Mouse (Mus musculus) CH12.LX (cell line): ENCODE measurements around the gene Tnfrsf9. TPM values are rescaled to one million over a fixed set of nuclear protein-coding genes. Genes with fewer than 3 reads are reported as not detected.

Experiments
- DNase-seq: peaks from one replicate; pipeline ENCODE4 v3.0.0-alpha.2; 2013; ENCODE audit errors: extremely low read depth
- H3K27ac ChIP-seq: 2 replicates; pipeline ENCODE4 v1.5.1; 2012; ENCODE audit warnings: low read depth, mild to moderate bottlenecking, control low read depth, moderate library complexity; ENCODE audit not compliant: insufficient read depth
- H3K27me3 ChIP-seq: replicated peaks from 2 replicates; pipeline ENCODE3; 2012; ENCODE audit warnings: inconsistent platforms
- H3K36me3 ChIP-seq, 2 experiments: replicated peaks in 1 of 2; 2 replicates each; pipeline versions ENCODE3 to v1.6.1; 2012; ENCODE audit warnings: inconsistent platforms in 1 of 2, low read length in 1 of 2, mild to moderate bottlenecking in 1 of 2, mixed read lengths in 1 of 2, moderate library complexity in 1 of 2; ENCODE audit not compliant: control insufficient read depth in 1 of 2, insufficient read depth in 1 of 2
- H3K4me1 ChIP-seq, 2 experiments: 2 replicates each; pipeline ENCODE4 v1.6.1; 2012; ENCODE audit warnings: inconsistent platforms in 1 of 2, moderate library complexity in 1 of 2; ENCODE audit not compliant: insufficient read depth in 2 of 2, control insufficient read depth in 1 of 2
- H3K4me2 ChIP-seq: 2 replicates; pipeline ENCODE4 v1.6.1; 2012; ENCODE audit warnings: low read depth, mild to moderate bottlenecking, control low read depth; ENCODE audit not compliant: poor library complexity, insufficient read depth, severe bottlenecking
- H3K4me3 ChIP-seq, 3 experiments: fragments of 150-350 bp in 1 of 3; sonication (generic) in 1 of 3; replicated peaks in 1 of 3; 2 replicates each; pipeline versions ENCODE3 to v1.5.1; 2011 to 2012; ENCODE audit warnings: low read depth in 2 of 3, low read length in 2 of 3, mild to moderate bottlenecking in 2 of 3, moderate library complexity in 2 of 3, control low read depth in 1 of 3, improper control_type of control experiment in 1 of 3, inconsistent platforms in 1 of 3, mixed read lengths in 1 of 3; ENCODE audit not compliant: poor library complexity in 1 of 3
- H3K79me2 ChIP-seq: replicated peaks from 2 replicates; pipeline ENCODE4 v1.6.1; 2012; ENCODE audit warnings: mild to moderate bottlenecking, moderate library complexity; ENCODE audit not compliant: control insufficient read depth, poor library complexity, insufficient read depth, severe bottlenecking; ENCODE audit errors: extremely low read depth
- H3K9ac ChIP-seq: 2 replicates; pipeline ENCODE4 v1.6.1; 2012; ENCODE audit warnings: low read depth, mild to moderate bottlenecking, control low read depth, moderate library complexity; ENCODE audit not compliant: insufficient read depth
- H3K9me3 ChIP-seq: replicated peaks from 2 replicates; pipeline ENCODE3; 2012; ENCODE audit warnings: low read length, inconsistent platforms, mixed read lengths
- BHLHE40 ChIP-seq: IDR thresholded peaks from 2 replicates; pipeline ENCODE4 v1.6.1; 2011; ENCODE audit warnings: mild to moderate bottlenecking, low read depth, low read length, improper control_type of control experiment
- CHD1 ChIP-seq: IDR thresholded peaks from 2 replicates; pipeline ENCODE4 v1.6.1; 2012; ENCODE audit warnings: low read depth, low read length, improper control_type of control experiment, inconsistent platforms
- CHD2 ChIP-seq: IDR thresholded peaks from 2 replicates; pipeline ENCODE4 v1.6.1; 2011; ENCODE audit warnings: low read length, improper control_type of control experiment
- CTCF ChIP-seq, 2 experiments: IDR thresholded peaks in 1 of 2; conservative IDR thresholded peaks in 1 of 2; 2 replicates each; pipeline ENCODE4 v1.5.1; 2011 to 2012; ENCODE audit warnings: low read depth in 2 of 2, low read length in 2 of 2, improper control_type of control experiment in 1 of 2, inconsistent platforms in 1 of 2, mild to moderate bottlenecking in 1 of 2, moderate library complexity in 1 of 2
- ETS1 ChIP-seq: conservative IDR thresholded peaks from 2 replicates; pipeline ENCODE4 v1.6.1; 2012; ENCODE audit warnings: low read depth, mild to moderate bottlenecking, inconsistent platforms, low read length, improper control_type of control experiment, moderate library complexity
- GABPA ChIP-seq: IDR thresholded peaks from 2 replicates; pipeline ENCODE4 v1.6.1; 2012; ENCODE audit warnings: low read depth, low read length, improper control_type of control experiment, inconsistent platforms; ENCODE audit not compliant: insufficient replicate concordance
- MAZ ChIP-seq: IDR thresholded peaks from 2 replicates; pipeline ENCODE4 v1.6.1; 2012; ENCODE audit warnings: low read depth, mild to moderate bottlenecking, inconsistent platforms, low read length, improper control_type of control experiment, moderate library complexity
- NELFE ChIP-seq: IDR thresholded peaks from 2 replicates; pipeline ENCODE4 v1.6.1; 2011; ENCODE audit warnings: low read depth, low read length, improper control_type of control experiment
- NRF1 ChIP-seq: IDR thresholded peaks from 2 replicates; pipeline ENCODE4 v1.6.1; 2014; ENCODE audit warnings: low read depth, mild to moderate bottlenecking, inconsistent platforms, low read length, improper control_type of control experiment, moderate library complexity
- POLR2A ChIP-seq: IDR thresholded peaks from 2 replicates; pipeline ENCODE4 v1.6.1; 2011; ENCODE audit warnings: low read depth, mild to moderate bottlenecking, improper control_type of control experiment, low read length
- SMC3 ChIP-seq: IDR thresholded peaks from 2 replicates; pipeline ENCODE4 v1.6.1; 2011; ENCODE audit warnings: low read depth, low read length, improper control_type of control experiment
- ZKSCAN1 ChIP-seq: IDR thresholded peaks from 2 replicates; pipeline ENCODE4 v1.6.1; 2012; ENCODE audit warnings: low read depth, inconsistent platforms, low read length, improper control_type of control experiment, borderline replicate concordance
- ZMIZ1 ChIP-seq: IDR thresholded peaks from 2 replicates; pipeline ENCODE4 v1.6.1; 2012; ENCODE audit warnings: low read depth, mild to moderate bottlenecking, inconsistent platforms, low read length, improper control_type of control experiment
- ZNF384 ChIP-seq: IDR thresholded peaks from 2 replicates; pipeline ENCODE4 v1.6.1; 2012; ENCODE audit warnings: low read depth, low read length, improper control_type of control experiment, inconsistent platforms
- dilution Hi-C: fragments of 300-500 bp; cut with MboI; formaldehyde crosslinking; loops from 2 replicates; pipeline ENCODE4 v1.14.3; 2020; ENCODE audit warnings: low sequenced_read_pairs; ENCODE audit not compliant: extremely low pct_unique_long_range_greater_than_20kb, extremely low pct_ligation_motif_present
- in situ Hi-C: fragments of 300-500 bp; cut with MboI; formaldehyde crosslinking; loops from 3 replicates; pipeline ENCODE4 v1.14.3; 2019; ENCODE audit warnings: low sequenced_read_pairs, low pct_ligation_motif_present, low pct_unique_long_range_greater_than_20kb, mixed read lengths
- polyA plus RNA-seq: library from polyadenylated mRNA; unstranded; fragments of >175 nt; gene quantifications from 2 replicates; pipeline ENCODE4 v1.2.1, GENCODE M21; 2012; ENCODE audit warnings: low read depth; ENCODE audit not compliant: insufficient read length
- total RNA-seq, 2 experiments: library from RNA; depleted of rRNA; stranded (reverse); fragments of 300-350 nt in 1 of 2; fragments of >200 nt in 1 of 2; gene quantifications; 2 replicates each; pipeline ENCODE4 v1.2.3; 2012 to 2014

The Tnfrsf9 gene
- total and polyA plus RNA-seq, 3 experiments: 2.2 to 3.1 (median 2.9) TPM

- Histone ChIP-seq H3K9ac (no peak overlapping the region), H3K79me2 (no peaks in the 10 kb centered on the region), H3K4me2 (no peak overlapping the region), H3K36me3 (no peaks in the 10 kb centered on the region), H3K4me1 (no peaks in the 10 kb centered on the region), H3K27me3 (no peaks in the 10 kb centered on the region), H3K27ac (no peak overlapping the region), H3K4me3 (no peak overlapping the region), H3K9me3 (no peaks in the 10 kb centered on the region)
- in situ Hi-C loops (loop anchor here (10.0 kb wide), 1 partner anchor 215 kb away; no protein-coding TSS in a partner anchor), dilution Hi-C loops (no loop called here)
- DNase-seq: no peak
- no peak for TF ChIP-seq CTCF (conservative IDR thresholded peaks at IDR 0.05 in 1 of 2, IDR thresholded peaks at IDR 0.05 in 1 of 2; ENCODE audit: low read depth in 2 of 2, low read length in 2 of 2)
- TF ChIP-seq POLR2A: no peak
- TF ChIP-seq ZMIZ1: no peak
- TF ChIP-seq MAZ: no peak
- no peak for TF ChIP-seq SMC3
Observed at GRCm38 (mm10) chr4:150889955-150890315, 24.4 kb upstream of the Tnfrsf9 start.

GRCm38 (mm10) chr4:150891308-150891707, 23.1 kb upstream of the Tnfrsf9 start:
- Histone ChIP-seq H3K9me3 (no peaks in the 10 kb centered on the region), H3K4me1 (no peaks in the 10 kb centered on the region; a peak in 1 of 4 replicates), H3K27ac (no peak overlapping the region), H3K36me3 (peaks cover 6 to 14% of the 10 kb centered on the region in 2 experiments), H3K4me3 (no peak overlapping the region), H3K9ac (no peak overlapping the region), H3K4me2 (no peak overlapping the region), H3K27me3 (no peaks in the 10 kb centered on the region), H3K79me2 (no peaks in the 10 kb centered on the region)
- in situ Hi-C loops: loop anchor here (10.0 kb wide), 1 partner anchor 217 kb away; no protein-coding TSS in a partner anchor
- TF ChIP-seq ZNF384 (no peak), ZKSCAN1 (no peak), NELFE (no peak), ETS1 (no peak), CHD1 (no peak), CHD2 (no peak), BHLHE40 (no peak), GABPA (no peak), NRF1 (no peak)
- dilution Hi-C loops: no loop called here
- DNase-seq: no peak
